Mouse (Mus musculus) lung, embryonic 14.5 days (tissue): ENCODE results near the gene Ift52. TPM values are rescaled to one million over a fixed set of nuclear protein-coding genes. Genes with fewer than 3 reads are reported as not detected.

ENCODE experiments used
- ATAC-seq: fragments of 200-750 bp; cut with Nextera tagmentation; 2 replicates; pipeline ENCODE4 v1.8.0; 2017; ENCODE audit warnings: mild to moderate bottlenecking, moderate TSS enrichment, moderate library complexity; ENCODE audit not compliant: insufficient read depth
- DNase-seq: peaks from one replicate; pipeline ENCODE4 v3.0.0-alpha.2; 2015
- H3K27ac ChIP-seq: fragments of 300-500 bp; sonication (generic); 2 replicates; pipeline ENCODE4 v1.5.1; 2014; ENCODE audit warnings: low read depth, mild to moderate bottlenecking, moderate library complexity
- H3K27me3 ChIP-seq: fragments of 300-500 bp; sonication (generic); 2 replicates; pipeline ENCODE4 v1.6.1; 2014; ENCODE audit warnings: low read length, control low read depth; ENCODE audit not compliant: insufficient read depth
- H3K36me3 ChIP-seq: fragments of 300-500 bp; sonication (generic); 2 replicates; pipeline ENCODE4 v1.6.1; 2014; ENCODE audit warnings: control low read depth; ENCODE audit not compliant: insufficient read depth
- H3K4me1 ChIP-seq: fragments of 300-500 bp; sonication (generic); 2 replicates; pipeline ENCODE4 v1.6.1; 2014; ENCODE audit warnings: antibody characterized with exemption, control low read depth; ENCODE audit not compliant: insufficient read depth
- H3K4me2 ChIP-seq: fragments of 300-500 bp; sonication (generic); 2 replicates; pipeline ENCODE4 v1.6.1; 2014; ENCODE audit warnings: mild to moderate bottlenecking
- H3K4me3 ChIP-seq: fragments of 300-500 bp; sonication (generic); 2 replicates; pipeline ENCODE4 v1.5.1; 2014; ENCODE audit warnings: low read depth, low read length
- H3K9ac ChIP-seq: fragments of 300-500 bp; sonication (generic); 2 replicates; pipeline ENCODE4 v1.6.1; 2014
- H3K9me3 ChIP-seq: fragments of 300-500 bp; sonication (generic); 2 replicates; pipeline ENCODE4 v1.6.1; 2016; ENCODE audit warnings: low read depth, low read length, control low read depth
- CTCF ChIP-seq: IDR thresholded peaks from 2 replicates; pipeline ENCODE4 v1.5.1; 2016; ENCODE audit warnings: antibody characterized with exemption, low read depth
- WGBS: fragments of 180-500 bp; shearing (Covaris S2); extraction: QIAGEN DNeasy Blood & Tissue Kit; methylation state at CpG from one replicate; pipeline ENCODE4 v1.1.7; 2014; 5-methylcytosine and 5-hydroxymethylcytosine counted together
- polyA plus RNA-seq: library from polyadenylated mRNA; unstranded; fragments of >200 nt; fragmentation: Nextera tagmentation; extraction: Ambion mirVana; gene quantifications from 2 replicates; pipeline ENCODE4 v1.2.1, GENCODE M21; 2014

Gene Ift52
- polyA plus RNA-seq, 1 experiment from 2014 or later = 49.0 TPM

GRCm38 (mm10) chr2:163061203-163062118, 44.3 kb downstream of the Ift52 start:
- DNase-seq = no peak
- no peak overlapping the region for H3K4me3 ChIP-seq
- peaks cover 36% of the 10 kb centered on the region; the same call in 1 of the 2 replicates for H3K36me3 ChIP-seq
- TF ChIP-seq CTCF = no peak
- 0 out of 2 replicates have a peak, but pooled peaks cover 3% of the 10 kb centered on the region for H3K4me1 ChIP-seq
- H3K4me2 ChIP-seq = no peak overlapping the region
- ATAC-seq = no peak
- H3K27ac ChIP-seq = no peak overlapping the region
- H3K9me3 ChIP-seq = no peaks in the 10 kb centered on the region
- WGBS = 75% methylated on average over 8 of the region's 8 CpGs
- H3K9ac ChIP-seq = no peak overlapping the region
- no peaks in the 10 kb centered on the region for H3K27me3 ChIP-seq

DNA sequence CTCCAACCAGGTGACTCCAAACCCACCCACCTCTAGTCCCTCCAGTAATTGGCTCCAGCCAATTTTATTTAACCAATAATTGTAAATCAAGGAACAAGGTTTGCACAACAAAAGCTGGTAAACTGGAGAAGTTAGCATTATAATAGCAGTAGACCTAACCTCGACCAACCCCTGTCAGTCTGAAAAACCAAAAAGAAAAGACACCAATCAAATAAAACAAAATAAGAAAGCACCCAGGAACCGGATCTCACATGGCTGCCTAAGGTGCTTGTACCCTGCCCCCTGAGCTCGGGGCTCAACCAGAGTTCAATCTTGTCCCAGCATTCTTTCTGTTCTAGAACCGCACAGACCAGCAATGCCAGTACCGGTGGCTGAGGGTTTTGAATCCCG, 45.0 kb downstream of the Ift52 start:
- Histone ChIP-seq H3K4me2 (no peak overlapping the region), H3K9ac (no peak overlapping the region), H3K9me3 (no peaks in the 10 kb centered on the region), H3K4me3 (no peak overlapping the region), H3K4me1 (no peaks in the 10 kb centered on the region), H3K27ac (no peak overlapping the region), H3K36me3 (peaks cover 39% of the 10 kb centered on the region; the same call in 1 of the 2 replicates), H3K27me3 (no peaks in the 10 kb centered on the region)
- ATAC-seq = no peak
- TF ChIP-seq CTCF = no peak
- 79% methylated on average over 6 of the region's 6 CpGs for WGBS
- DNase-seq = no peak

- H3K9ac ChIP-seq = no peak overlapping the region
- H3K4me2 ChIP-seq = no peak overlapping the region
- no peaks in the 10 kb centered on the region for H3K27me3 ChIP-seq
- ATAC-seq (no peak), DNase-seq (no peak)
- no peak for TF ChIP-seq CTCF
- H3K36me3 ChIP-seq = peaks cover 62% of the 10 kb centered on the region; the same call in 1 of the 2 replicates
- H3K4me1 ChIP-seq = no peaks in the 10 kb centered on the region
- WGBS = 89% methylated on average over 6 of the region's 6 CpGs
- no peaks in the 10 kb centered on the region for H3K9me3 ChIP-seq
- H3K4me3 ChIP-seq = no peak overlapping the region
- no peak overlapping the region for H3K27ac ChIP-seq
Measured at GRCm38 (mm10) chr2:163066326-163066725, 49.2 kb downstream of the Ift52 start.

DNA sequence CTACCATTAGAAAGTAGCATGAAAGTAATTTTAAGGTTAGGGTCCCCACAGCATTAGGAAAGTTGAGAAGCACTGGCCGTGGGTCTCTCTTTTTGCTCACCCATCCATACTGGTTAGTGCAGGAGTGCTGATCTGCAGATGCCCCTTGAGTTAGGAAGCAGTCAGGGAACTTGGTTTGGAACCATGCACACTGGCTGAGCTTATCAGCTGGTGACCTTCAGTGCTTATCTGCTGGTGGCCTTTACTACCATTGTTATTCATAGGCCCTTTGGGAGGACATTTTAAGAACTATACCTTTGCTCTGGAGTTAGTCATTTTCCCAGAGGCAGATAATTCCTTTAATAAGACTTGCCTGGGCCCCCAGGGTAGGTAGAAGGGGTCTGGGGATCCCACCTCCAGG, 50.1 kb downstream of the Ift52 start:
- H3K27ac ChIP-seq = no peak overlapping the region
- no peak overlapping the region for H3K4me3 ChIP-seq
- H3K4me2 ChIP-seq = no peak overlapping the region
- 90% methylated on average over 1 of the region's 1 CpGs for WGBS
- no peak for TF ChIP-seq CTCF
- peaks cover 67% of the 10 kb centered on the region; the same call in 1 of the 2 replicates for H3K36me3 ChIP-seq
- DNase-seq = no peak
- no peaks in the 10 kb centered on the region for H3K9me3 ChIP-seq
- no peaks in the 10 kb centered on the region for H3K4me1 ChIP-seq
- no peak overlapping the region for H3K9ac ChIP-seq
- no peak for ATAC-seq
- no peaks in the 10 kb centered on the region for H3K27me3 ChIP-seq

- no peak overlapping the region for H3K4me3 ChIP-seq
- peaks cover 69% of the 10 kb centered on the region for H3K36me3 ChIP-seq
- no peak overlapping the region for H3K9ac ChIP-seq
- TF ChIP-seq CTCF = peak; percentile 25; the same call in 1 of the 2 replicates
- H3K9me3 ChIP-seq = no peaks in the 10 kb centered on the region
- H3K27ac ChIP-seq = no peak overlapping the region
- no peaks in the 10 kb centered on the region for H3K27me3 ChIP-seq
- H3K4me2 ChIP-seq = no peak overlapping the region
- no peaks in the 10 kb centered on the region for H3K4me1 ChIP-seq
- ATAC-seq (no peak), DNase-seq (no peak)
- WGBS = 80% methylated on average over 3 of the region's 3 CpGs
Measured at GRCm38 (mm10) chr2:163070213-163070612, 53.1 kb downstream of the Ift52 start.

GRCm38 (mm10) chr2:163071590-163071989, 54.4 kb downstream of the Ift52 start:
- Histone ChIP-seq H3K4me1 (no peaks in the 10 kb centered on the region), H3K27ac (no peak overlapping the region), H3K9ac (no peak overlapping the region), H3K36me3 (peaks cover 68% of the 10 kb centered on the region), H3K9me3 (no peaks in the 10 kb centered on the region), H3K27me3 (no peaks in the 10 kb centered on the region), H3K4me2 (no peak overlapping the region), H3K4me3 (no peak overlapping the region)
- DNase-seq = no peak
- ATAC-seq = no peak
- WGBS = 77% methylated on average over 3 of the region's 3 CpGs
- no peak for TF ChIP-seq CTCF

DNA sequence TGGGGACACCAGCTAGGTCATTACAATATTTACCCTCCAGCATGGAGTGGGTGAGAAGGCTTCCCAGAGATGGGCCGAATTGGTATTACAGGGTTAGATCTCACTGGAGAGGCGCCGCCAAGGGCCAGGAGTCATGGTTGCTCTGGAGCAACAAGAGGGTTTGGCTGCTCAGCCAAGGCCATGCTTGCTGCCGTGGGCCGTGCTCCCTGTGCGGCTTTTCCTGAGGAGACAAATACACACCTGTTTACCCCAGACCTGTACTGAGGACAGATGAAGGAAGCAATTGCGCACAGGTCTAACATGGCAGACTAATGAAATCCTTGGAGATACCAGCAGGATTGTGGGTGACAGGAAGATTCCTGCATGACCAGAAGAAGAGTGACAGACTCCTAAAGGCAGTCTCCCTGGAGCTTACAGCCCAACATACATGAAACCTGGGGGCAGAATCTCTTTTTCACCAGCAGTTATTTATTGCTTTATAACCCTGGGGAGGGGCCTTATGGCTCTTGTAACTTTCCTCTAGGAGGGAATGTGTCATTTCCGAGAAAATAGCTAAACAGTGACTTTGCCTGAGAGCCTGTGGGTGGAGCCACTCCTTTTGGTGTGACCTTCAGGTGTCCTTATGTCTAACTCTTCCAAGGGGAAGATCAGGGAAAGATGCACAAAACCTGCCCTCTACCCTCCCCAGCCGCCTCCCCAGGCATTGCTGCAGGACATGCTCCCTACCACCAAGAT, 56.0 kb downstream of the Ift52 start:
- ATAC-seq (no peak), DNase-seq (no peak)
- Histone ChIP-seq H3K4me2 (no peak overlapping the region), H3K9me3 (no peaks in the 10 kb centered on the region), H3K4me3 (no peak overlapping the region), H3K36me3 (peaks cover 66% of the 10 kb centered on the region), H3K27me3 (no peaks in the 10 kb centered on the region), H3K27ac (no peak overlapping the region), H3K4me1 (no peaks in the 10 kb centered on the region), H3K9ac (no peak overlapping the region)
- 87% methylated on average over 9 of the region's 9 CpGs for WGBS
- TF ChIP-seq CTCF = no peak
